In genomic region chr8:95716546-95717335, GRCm38 (mm10) we compare ENCODE assay signal across 8 mouse cellular contexts. TPM values are rescaled to one million over a fixed set of nuclear protein-coding genes. Genes with fewer than 3 reads are reported as not detected.
DNase-seq lines count a peak whose midpoint lies in the region; ATAC-seq and TF ChIP-seq lines count a peak whose summit lies in the region.

No protein-coding gene starts in this region.

- no peaks in the 10 kb centered on the region for H3K27me3 ChIP-seq in Patski
- H3K27me3 ChIP-seq in heart, postnatal 0 days (ENCODE audit: control insufficient read depth, insufficient read depth, low read length), result no peaks in the 10 kb centered on the region

- H3K27ac ChIP-seq in heart, postnatal 0 days (ENCODE audit: low read depth), result no peak overlapping the region
- no peak overlapping the region for H3K27ac ChIP-seq in macrophage

- WGBS in heart, postnatal 0 days, result 21% methylated on average over 21 of the region's 21 CpGs
- WGBS in macrophage (ENCODE audit: missing documents), result 46% methylated on average over 21 of the region's 21 CpGs

- peak overlapping the region; percentile 64; the same call in 1 of the 2 replicates for H3K9ac ChIP-seq in heart, postnatal 0 days (replicated peaks; ENCODE audit: low read depth, low read length)

- DNase-seq in layer of hippocampus, adult 11-12 months (ENCODE audit: low spot score), result peak; percentile 33
- DNase-seq in layer of hippocampus, adult 9-10 months (ENCODE audit: low spot score), result no peak
- no peak for DNase-seq in Patski (ENCODE audit: low read depth, low spot score)
- no peak for DNase-seq in heart, postnatal 0 days (ENCODE audit: low spot score)
- DNase-seq in urinary bladder, postnatal 14 days (ENCODE audit: low spot score), result no peak
- no peak for DNase-seq in frontal cortex, adult 2 months (ENCODE audit: extremely low spot score in 1 of 2, low spot score in 1 of 2)
- DNase-seq in gastrocnemius, postnatal 4 days (ENCODE audit: low spot score in 2 of 2), result no peak

- H3K4me1 ChIP-seq in heart, postnatal 0 days (ENCODE audit: control insufficient read depth, insufficient read depth), result peaks cover 10% of the 10 kb centered on the region; the same call in 1 of the 2 replicates

- TF ChIP-seq CTCF in Patski (IDR thresholded peaks at IDR 0.05), result no peak
- no peak for TF ChIP-seq CTCF in heart, postnatal 0 days (IDR thresholded peaks at IDR 0.05; ENCODE audit: low read depth)

- POLR2A ChIA-PET in Patski (lab: Charles Lee), result interaction anchor here (0.6 kb wide), 1 partner anchor 60 kb away, joined by 3 read pairs; no protein-coding TSS in a partner anchor

- H3K4me2 ChIP-seq in heart, postnatal 0 days (ENCODE audit: low read depth, low read length), result peak overlapping the region; percentile 87

- no peak for TF ChIP-seq EP300 in heart, postnatal 0 days (IDR thresholded peaks at IDR 0.05; ENCODE audit: low read depth)

- CTCF ChIA-PET in Patski (lab: Charles Lee), result interaction anchor here (1.4 to 1.5 kb wide), 4 partner anchors 42 to 198 kb away, joined by 3 to 6 read pairs (median 4); no protein-coding TSS in a partner anchor

- in situ Hi-C loops in Patski (cut with MboI; ENCODE audit: low pct_unique_long_range_greater_than_20kb), result no loop called here

- ATAC-seq in Patski, result peak; percentile 1
- no peak for ATAC-seq in heart, postnatal 0 days (ENCODE audit: insufficient read depth, low read depth)

- no peaks in the 10 kb centered on the region for H3K79me2 ChIP-seq in macrophage (ENCODE audit: inconsistent target)

- H3K4me3 ChIP-seq in heart, postnatal 0 days (ENCODE audit: low read depth, low read length), result peak overlapping the region; percentile 74
- peak overlapping the region; percentile 23 for H3K4me3 ChIP-seq in macrophage (ENCODE audit: inconsistent target)

- H3K9me3 ChIP-seq in heart, postnatal 0 days (replicated peaks; ENCODE audit: control insufficient read depth, low read length), result no peaks in the 10 kb centered on the region

- peaks cover 53% of the 10 kb centered on the region for H3K36me3 ChIP-seq in heart, postnatal 0 days (replicated peaks; ENCODE audit: control insufficient read depth, insufficient read depth, low read length)
- peaks cover 16% of the 10 kb centered on the region for H3K36me3 ChIP-seq in macrophage (ENCODE audit: inconsistent target)

RNA-seq across cellular contexts. Expression of gene Setd6, which starts 1.1 kb away (rescaled TPM):
- polyA plus RNA-seq in Patski (2021), result 36.3 TPM
- 13.7 and 20.2 TPM in 2 replicates for total RNA-seq in heart, postnatal 0 days (2014; rRNA removed; ENCODE audit: low replicate concordance)
- polyA plus RNA-seq in heart, postnatal 0 days (2015; fragmentation: Nextera tagmentation; extraction: Ambion mirVana), result 10.7 and 12.8 TPM in 2 replicates
- total RNA-seq in macrophage (2018; cell fraction: chromatin; rRNA removed), result 10 to 100 TPM in 19 of 26 experiments, 1 to 10 TPM in 7; 3.2 to 29.4 (median 15.9) TPM
- 1 to 10 TPM; 4.5 to 8.3 (median 6.0) TPM for total RNA-seq in macrophage (2018; cell fraction: cytosol; rRNA removed)
- total RNA-seq in macrophage (2018; cell fraction: nucleus; rRNA removed), result 10 to 100 TPM in 22 of 26 experiments, 1 to 10 TPM in 4; 5.3 to 39.5 (median 16.1) TPM
- 9.0 to 20.4 TPM (median 10.3 TPM) in 3 replicates for polyA plus RNA-seq in macrophage (2018)
- 27.7 and 35.3 TPM in 2 replicates for polyA plus RNA-seq in frontal cortex, adult 2 months (2012; rRNA removed)
- total RNA-seq in gastrocnemius, postnatal 4 days (2021), result 1 to 10 TPM; 8.1 to 8.3 TPM

RNA-seq across cellular contexts. Expression of gene Ndrg4, which starts 40.0 kb away (rescaled TPM):
- polyA plus RNA-seq in Patski (2021) (26.6 TPM), macrophage (2018) (0.12 to 0.73 TPM in 2 of 3 replicates, not detected in the other)
- 563 and 621 TPM in 2 replicates for total RNA-seq in heart, postnatal 0 days (2014; rRNA removed; ENCODE audit: low replicate concordance)
- polyA plus RNA-seq in heart, postnatal 0 days (2015; fragmentation: Nextera tagmentation; extraction: Ambion mirVana), result 382 and 425 TPM in 2 replicates
- total RNA-seq in macrophage (2018; cell fraction: chromatin; rRNA removed), result 1 to 10 TPM in 1 of 26 experiments, not detected in 25; 4.6 TPM
- total RNA-seq in macrophage (2018; cell fraction: cytosol; rRNA removed), result under 1 TPM in 23 of 26 experiments, not detected in 3; 0.07 to 0.75 (median 0.19) TPM
- total RNA-seq in macrophage (2018; cell fraction: nucleus; rRNA removed), result under 1 TPM in 6 of 26 experiments, not detected in 20; 0.29 to 0.82 (median 0.65) TPM
- 2,429 and 2,489 TPM in 2 replicates for polyA plus RNA-seq in frontal cortex, adult 2 months (2012; rRNA removed)
- 10 to 100 TPM; 13.8 to 18.5 TPM for total RNA-seq in gastrocnemius, postnatal 4 days (2021)

Comparison
In these comparisons a context has a peak if more than half of its experiments do, and no peak if none do; other contexts are left out.
1. RNA of gene Ndrg4, which starts 40.0 kb away (polyA plus RNA-seq): 2,429 to 2,489 TPM in frontal cortex, adult 2 months, 382 to 425 TPM in heart, postnatal 0 days and 26.6 TPM in Patski (single experiment); 0.12 to 0.73 TPM in macrophage; every median in the first group is over 10 times any median in the second.